Mouse (Mus musculus) heart, embryonic 11.5 days (tissue): ENCODE measurements around the gene Rps6kb2. TPM values are rescaled to one million over a fixed set of nuclear protein-coding genes. Genes with fewer than 3 reads are reported as not detected.
A peak's percentile ranks its signal among the peaks of the same experiment; 100 is the strongest.

Experiments used
- ATAC-seq: fragments of 200-750 bp; cut with Nextera tagmentation; replicated peaks from 2 replicates; pipeline ENCODE4 v1.8.0; 2017; ENCODE audit warnings: moderate library complexity; ENCODE audit not compliant: insufficient number of reproducible peaks, low FRiP score, low TSS enrichment
- H3K27ac ChIP-seq: fragments of 300-500 bp; sonication (generic); 2 replicates; pipeline ENCODE4 v1.5.1; 2014; ENCODE audit warnings: mild to moderate bottlenecking, low read depth, low read length
- H3K27me3 ChIP-seq: fragments of 300-500 bp; sonication (generic); 2 replicates; pipeline ENCODE4 v1.6.1; 2014; ENCODE audit warnings: mild to moderate bottlenecking, low read length, mixed read lengths; ENCODE audit not compliant: control insufficient read depth, insufficient read depth
- H3K36me3 ChIP-seq: fragments of 300-500 bp; sonication (generic); 2 replicates; pipeline ENCODE4 v1.6.1; 2014; ENCODE audit warnings: mild to moderate bottlenecking, low read length, moderate library complexity, mixed read lengths; ENCODE audit not compliant: control insufficient read depth, insufficient read depth
- H3K4me1 ChIP-seq: fragments of 300-500 bp; sonication (generic); 2 replicates; pipeline ENCODE4 v1.6.1; 2014; ENCODE audit warnings: low read length; ENCODE audit not compliant: control insufficient read depth, insufficient read depth
- H3K4me2 ChIP-seq: fragments of 300-500 bp; sonication (generic); 2 replicates; pipeline ENCODE4 v1.6.1; 2014; ENCODE audit warnings: mild to moderate bottlenecking, moderate library complexity
- H3K4me3 ChIP-seq: fragments of 300-500 bp; sonication (generic); 2 replicates; pipeline ENCODE4 v1.5.1; 2014; ENCODE audit warnings: low read depth, low read length
- H3K9ac ChIP-seq: fragments of 300-500 bp; sonication (generic); 2 replicates; pipeline ENCODE4 v1.6.1; 2014; ENCODE audit warnings: mild to moderate bottlenecking, low read depth, low read length, moderate library complexity
- H3K9me3 ChIP-seq: fragments of 300-500 bp; sonication (generic); replicated peaks from 2 replicates; pipeline ENCODE4 v1.6.1; 2016; ENCODE audit warnings: low read length; ENCODE audit not compliant: control insufficient read depth
- WGBS: fragments of 180-500 bp; shearing (Covaris S2); extraction: QIAGEN DNeasy Blood & Tissue Kit; methylation state at CpG from one replicate; pipeline ENCODE4 v1.1.7; 2014; ENCODE audit not compliant: insufficient replicate concordance; 5-methylcytosine and 5-hydroxymethylcytosine counted together
- polyA plus RNA-seq: library from polyadenylated mRNA; unstranded; fragments of >200 nt; fragmentation: Nextera tagmentation; extraction: Ambion mirVana; gene quantifications from 2 replicates; pipeline ENCODE4 v1.2.1, GENCODE M21; 2014

Gene Rps6kb2
- 34.3 and 38.1 TPM in 2 replicates for polyA plus RNA-seq

DNA sequence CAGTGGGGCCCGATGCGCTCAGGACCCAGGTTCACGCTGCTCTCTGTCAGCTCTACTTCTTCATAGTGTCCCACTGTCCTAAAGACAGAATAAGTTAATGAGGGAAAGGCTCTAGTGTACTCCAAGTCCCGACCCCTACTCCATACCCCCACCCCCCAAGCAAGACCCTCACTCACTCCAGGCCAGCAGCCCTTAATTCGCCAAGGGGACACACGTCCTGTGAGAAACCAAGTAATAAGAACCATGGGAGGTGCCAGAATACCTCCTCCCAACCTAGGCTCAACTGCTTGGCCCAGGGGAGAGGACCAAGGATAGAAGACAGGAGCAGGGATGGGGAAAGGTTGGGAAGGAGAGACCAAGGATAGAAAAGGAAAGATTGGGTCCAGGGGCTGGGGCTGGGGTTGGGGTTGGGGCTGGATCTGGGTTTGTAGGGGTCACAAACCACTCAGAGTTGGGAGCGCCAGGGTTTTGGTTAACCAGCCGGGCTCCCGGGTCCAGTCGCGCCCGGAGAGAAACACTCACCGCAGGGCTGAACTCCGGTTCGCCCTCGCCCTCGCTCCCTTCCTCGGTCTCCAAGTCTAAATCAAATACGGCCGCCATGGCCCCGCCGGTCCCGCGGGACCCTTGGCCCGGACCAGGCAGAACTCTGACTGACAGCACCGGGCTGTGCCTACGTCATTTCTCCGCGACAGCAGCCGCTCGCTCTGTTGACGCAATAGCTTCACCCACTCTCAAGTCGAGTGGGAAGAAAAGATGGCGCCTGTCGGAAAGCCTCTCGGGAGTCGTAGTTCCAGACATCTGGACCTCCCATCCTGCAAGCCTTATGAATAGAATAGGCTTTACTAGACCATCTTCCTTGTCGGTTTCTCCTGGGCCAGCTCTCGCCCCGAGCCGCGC is at the start of gene Rps6kb2:
TSS of gene Rps6kb2 (minus strand) at position 709 of the 897 bp plus-strand sequence.
- Histone ChIP-seq H3K27me3 (no peaks in the 10 kb centered on the region), H3K9me3 (no peaks in the 10 kb centered on the region), H3K4me3 (peak within 1 kb of the TSS; percentile 73), H3K36me3 (peaks cover 6% of the 10 kb centered on the region), H3K4me2 (peak within 1 kb of the TSS; percentile 88), H3K27ac (peak within 1 kb of the TSS; percentile 24; the same call in 1 of the 2 replicates), H3K4me1 (peaks cover 9% of the 10 kb centered on the region), H3K9ac (peak within 1 kb of the TSS; percentile 85)
- WGBS: 6% methylated on average over 42 of the region's 42 CpGs
- peak; percentile 70 for ATAC-seq

DNA sequence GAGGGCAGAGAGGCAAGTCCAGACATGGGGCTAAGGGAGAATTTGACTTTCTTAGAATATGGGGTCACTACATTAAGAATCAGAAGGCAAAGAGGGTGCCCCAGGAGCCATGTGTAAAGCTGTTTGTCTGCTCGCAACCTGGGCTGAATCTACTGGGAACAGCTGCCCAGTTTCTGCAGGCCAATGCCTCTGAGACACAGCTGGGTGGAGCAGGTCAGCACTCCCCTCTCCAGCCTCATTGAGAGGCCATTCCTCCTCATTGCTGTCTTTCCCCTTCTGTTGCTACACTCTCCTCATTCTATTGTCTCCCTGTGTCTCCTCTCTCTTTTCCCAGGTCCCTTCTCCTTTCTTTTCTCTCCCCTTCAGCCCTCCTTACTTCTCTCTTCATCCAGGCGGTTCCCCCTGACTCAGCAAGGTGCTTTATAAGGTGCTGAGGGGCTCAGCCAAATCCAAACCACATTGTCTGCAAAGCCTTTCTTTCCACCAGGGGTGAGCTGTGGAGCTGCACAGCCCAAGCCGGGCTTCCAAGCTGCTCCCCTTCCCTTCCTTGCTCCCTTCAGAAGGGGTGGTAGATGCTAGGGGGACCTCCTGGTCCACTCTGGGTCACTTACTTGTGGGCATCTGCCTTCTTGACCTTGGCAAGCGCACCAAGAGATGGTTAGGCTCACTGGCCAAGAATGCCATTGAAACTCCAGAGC is 48.9 kb upstream of the Rps6kb2 start:
- no peak overlapping the region for H3K27ac ChIP-seq
- peaks cover 62% of the 10 kb centered on the region for H3K27me3 ChIP-seq
- WGBS: 27% methylated on average over 4 of the region's 4 CpGs
- H3K4me2 ChIP-seq: no peak overlapping the region
- H3K9ac ChIP-seq: no peak overlapping the region
- H3K9me3 ChIP-seq: no peaks in the 10 kb centered on the region
- H3K36me3 ChIP-seq: no peaks in the 10 kb centered on the region
- no peak for ATAC-seq
- no peak overlapping the region for H3K4me3 ChIP-seq
- H3K4me1 ChIP-seq: peaks cover 34% of the 10 kb centered on the region

GRCm38 (mm10) chr19:4208563-4208962 is 45.4 kb upstream of the Rps6kb2 start:
- no peak overlapping the region for H3K4me3 ChIP-seq
- H3K9ac ChIP-seq: no peak overlapping the region
- no peak overlapping the region for H3K4me2 ChIP-seq
- no peaks in the 10 kb centered on the region for H3K36me3 ChIP-seq
- H3K27ac ChIP-seq: no peak overlapping the region
- peaks cover 37% of the 10 kb centered on the region for H3K27me3 ChIP-seq
- WGBS: 69% methylated on average over 5 of the region's 5 CpGs
- peaks cover 12% of the 10 kb centered on the region for H3K4me1 ChIP-seq
- no peak for ATAC-seq
- H3K9me3 ChIP-seq: no peaks in the 10 kb centered on the region

DNA sequence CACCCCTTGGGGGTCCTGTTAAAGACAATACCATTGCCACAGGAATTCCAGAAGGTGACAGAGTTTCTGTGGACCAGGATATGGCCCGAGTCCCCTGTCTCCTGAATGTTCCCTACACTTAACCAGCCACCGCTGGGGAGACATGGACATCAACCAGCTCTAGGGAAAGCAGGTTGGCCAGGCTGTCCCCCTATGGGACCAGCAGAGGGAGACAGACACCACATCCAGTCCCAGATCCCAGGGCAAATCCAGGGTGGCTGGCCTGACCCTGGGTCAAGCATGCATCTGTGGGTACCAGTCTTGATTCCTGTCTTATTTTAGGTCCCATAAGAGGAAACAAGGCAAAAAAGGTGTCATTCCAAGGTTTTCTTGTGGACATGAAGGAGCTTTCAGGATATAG is 43.8 kb upstream of the Rps6kb2 start:
- peaks cover 24% of the 10 kb centered on the region for H3K27me3 ChIP-seq
- ATAC-seq: no peak; the same call in 1 of the 2 replicates
- no peaks in the 10 kb centered on the region for H3K36me3 ChIP-seq
- peaks cover 6% of the 10 kb centered on the region for H3K4me1 ChIP-seq
- H3K4me3 ChIP-seq: no peak overlapping the region
- H3K9ac ChIP-seq: no peak overlapping the region
- 0% methylated on average over 2 of the region's 2 CpGs for WGBS
- no peak overlapping the region for H3K27ac ChIP-seq
- no peak overlapping the region for H3K4me2 ChIP-seq
- no peaks in the 10 kb centered on the region for H3K9me3 ChIP-seq

- Histone ChIP-seq H3K36me3 (no peaks in the 10 kb centered on the region), H3K4me1 (peaks cover 19% of the 10 kb centered on the region), H3K9me3 (no peaks in the 10 kb centered on the region), H3K9ac (no peak overlapping the region), H3K27ac (no peak overlapping the region), H3K4me2 (no peak overlapping the region), H3K27me3 (peaks cover 10% of the 10 kb centered on the region), H3K4me3 (no peak overlapping the region)
- WGBS: 50% methylated on average over 4 of the region's 4 CpGs
- ATAC-seq: no peak
Observed at GRCm38 (mm10) chr19:4204889-4205288, 41.7 kb upstream of the Rps6kb2 start.

DNA sequence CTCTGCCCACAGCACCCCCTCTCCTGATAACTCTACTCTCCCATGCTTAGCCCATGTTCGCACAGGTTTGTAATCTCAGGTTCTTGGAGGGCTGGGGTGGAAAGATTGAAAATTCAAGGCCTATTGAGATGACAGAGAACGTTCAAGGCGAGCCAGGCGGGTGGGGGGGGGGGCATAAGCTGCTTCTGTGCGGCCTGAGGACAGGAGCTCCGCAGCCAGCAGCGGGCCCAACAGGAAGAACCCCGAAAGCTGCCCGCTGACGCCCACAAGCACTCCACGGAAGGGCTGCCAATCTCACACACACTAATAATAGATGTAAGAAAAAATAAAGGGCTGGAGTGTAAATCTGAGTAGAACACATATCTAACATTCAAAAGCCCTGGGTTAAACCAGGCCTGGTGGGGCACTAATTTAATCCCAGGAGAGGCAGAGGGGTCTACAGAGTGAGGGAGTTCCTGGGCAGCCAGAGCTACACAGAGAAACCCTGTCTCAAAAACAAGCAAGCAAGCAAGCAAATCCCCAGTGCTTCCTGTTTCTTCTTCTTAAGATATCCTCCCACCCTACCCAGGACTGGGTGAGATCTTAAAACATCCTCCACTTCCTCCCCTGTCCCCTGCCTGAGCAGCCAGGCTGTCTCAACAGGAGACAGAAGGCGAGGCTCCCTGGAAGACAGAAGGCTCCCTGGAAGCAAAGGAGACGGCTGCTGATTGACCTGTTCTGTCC is 40.6 kb upstream of the Rps6kb2 start:
- Histone ChIP-seq H3K4me2 (no peak overlapping the region), H3K27ac (peak overlapping the region; percentile 12; the same call in 1 of the 2 replicates), H3K4me1 (peaks cover 19% of the 10 kb centered on the region), H3K9ac (no peak overlapping the region), H3K4me3 (no peak overlapping the region), H3K36me3 (peaks cover 5% of the 10 kb centered on the region; the same call in 1 of the 2 replicates), H3K9me3 (no peaks in the 10 kb centered on the region), H3K27me3 (peaks cover 9% of the 10 kb centered on the region)
- WGBS: 63% methylated on average over 13 of the region's 13 CpGs
- ATAC-seq: no peak

DNA sequence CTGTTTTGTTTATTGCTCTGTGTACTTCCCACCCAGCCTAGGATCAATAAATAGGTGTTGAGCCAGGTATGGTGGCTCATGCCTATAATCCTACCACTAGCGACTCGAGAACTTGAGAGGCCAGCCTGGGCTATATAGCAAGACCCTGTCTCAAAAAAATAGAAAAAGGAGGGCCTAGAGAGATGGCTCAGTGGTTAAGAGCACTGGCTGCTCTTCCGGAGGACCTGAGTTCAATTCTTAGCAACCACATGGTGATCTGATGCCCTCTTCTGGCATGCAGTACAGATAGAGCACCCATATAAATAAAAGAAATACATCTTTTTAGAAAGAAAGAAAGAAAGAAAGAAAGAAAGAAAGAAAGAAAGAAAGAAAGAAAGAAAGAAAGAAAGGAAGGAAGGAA is 40.0 kb upstream of the Rps6kb2 start:
- WGBS: 60% methylated on average over 3 of the region's 3 CpGs
- H3K4me1 ChIP-seq: peaks cover 19% of the 10 kb centered on the region
- H3K9ac ChIP-seq: 0 out of 2 replicates have a peak overlapping the region, but pooled peaks have one; percentile 22
- no peaks in the 10 kb centered on the region for H3K9me3 ChIP-seq
- ATAC-seq: no peak
- no peak overlapping the region for H3K4me2 ChIP-seq
- H3K4me3 ChIP-seq: no peak overlapping the region
- peaks cover 6% of the 10 kb centered on the region for H3K27me3 ChIP-seq
- H3K36me3 ChIP-seq: peaks cover 6% of the 10 kb centered on the region; the same call in 1 of the 2 replicates
- H3K27ac ChIP-seq: no peak overlapping the region

DNA sequence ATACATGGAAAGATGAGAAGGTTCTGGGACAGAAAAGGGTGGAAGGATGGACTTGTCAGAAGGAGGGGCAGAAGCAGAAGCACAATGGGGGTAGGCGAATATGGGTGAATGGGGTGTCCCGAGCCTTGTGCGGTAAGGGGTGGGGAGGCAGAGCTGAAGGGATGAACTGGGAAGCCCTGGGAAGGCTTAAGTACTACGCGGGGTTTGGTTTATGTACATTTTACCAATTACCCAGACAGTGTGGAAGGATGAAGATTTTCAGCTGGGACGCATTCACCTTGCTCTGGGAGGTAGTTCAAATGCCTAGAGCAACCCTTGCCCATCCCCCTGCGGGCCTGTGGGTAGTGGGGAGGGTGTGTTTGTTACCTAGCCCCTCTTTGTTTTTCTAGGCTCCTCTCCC is 39.0 kb upstream of the Rps6kb2 start:
- 28% methylated on average over 7 of the region's 7 CpGs for WGBS
- H3K36me3 ChIP-seq: peaks cover 8% of the 10 kb centered on the region
- no peak overlapping the region for H3K27ac ChIP-seq

More for the DNA sequence above, 39.0 kb upstream of the Rps6kb2 start:
- Histone ChIP-seq H3K9ac (peak overlapping the region; percentile 82), H3K9me3 (no peaks in the 10 kb centered on the region), H3K4me3 (peak overlapping the region; percentile 71), H3K4me1 (peaks cover 19% of the 10 kb centered on the region), H3K4me2 (peak overlapping the region; percentile 80), H3K27me3 (peaks cover 6% of the 10 kb centered on the region)
- no peak for ATAC-seq
